Mouse (Mus musculus) C2C12 (cell line): ENCODE measurements around the gene Mgat5b.

Experiments
- CEBPB ChIP-seq: IDR thresholded peaks from one replicate; pipeline ENCODE4 v1.6.1; 2011; ENCODE audit warnings: low read depth, mild to moderate bottlenecking, control low read depth, moderate library complexity
- CTCF ChIP-seq: IDR thresholded peaks from one replicate; pipeline ENCODE4 v1.5.1; 2011; ENCODE audit not compliant: control insufficient read depth, insufficient read depth, insufficient read length
- MAX ChIP-seq: IDR thresholded peaks from one replicate; pipeline ENCODE4 v1.6.1; 2011; ENCODE audit warnings: mild to moderate bottlenecking, control low read depth
- USF1 ChIP-seq: IDR thresholded peaks from one replicate; pipeline ENCODE4 v1.6.1; 2011; ENCODE audit warnings: low read depth, mild to moderate bottlenecking, control low read depth, moderate library complexity

GRCm38 (mm10) chr11:116882446-116882845, 36.2 kb upstream of the Mgat5b start:
- TF ChIP-seq CTCF (no peak), MAX (no peak), USF1 (no peak), CEBPB (no peak)
